Mouse (Mus musculus): ENCODE measurements around the gene Plac1.

GRCm38 (mm10) chrX:53188692-53189091 is 51.2 kb downstream of the Plac1 start:
- TF ChIP-seq POLR2A (IDR thresholded peaks at IDR 0.05; ENCODE audit: insufficient read depth, low read depth, low read length) (no peak), CTCF (IDR thresholded peaks at IDR 0.05; ENCODE audit: insufficient read depth, low read depth, low read length) (no peak)
